Mouse (Mus musculus): ENCODE measurements around the gene Cd300a. TPM values are rescaled to one million over a fixed set of nuclear protein-coding genes. Genes with fewer than 3 reads are reported as not detected.

The Cd300a gene
- polyA plus RNA-seq, 1 experiment from 2014 or later: 2.2 TPM

GRCm38 (mm10) chr11:114884380-114885100, 5.3 kb upstream of the Cd300a start:
- no peaks in the 10 kb centered on the region for H3K36me3 ChIP-seq (ENCODE audit: control insufficient read depth, insufficient read depth)
- no peak for TF ChIP-seq CTCF (IDR thresholded peaks at IDR 0.05; ENCODE audit: low read depth)
- no peaks in the 10 kb centered on the region for H3K27me3 ChIP-seq (replicated peaks; ENCODE audit: control insufficient read depth, insufficient read depth, low read length)
- H3K27ac ChIP-seq (ENCODE audit: low read depth, low read length): no peak overlapping the region
- H3K4me3 ChIP-seq (ENCODE audit: low read depth, low read length): no peak overlapping the region
- H3K4me2 ChIP-seq (replicated peaks; ENCODE audit: low read depth): no peak overlapping the region
- H3K9me3 ChIP-seq (ENCODE audit: control insufficient read depth): no peaks in the 10 kb centered on the region
- H3K4me1 ChIP-seq (replicated peaks; ENCODE audit: control insufficient read depth, insufficient read depth, low read length): no peaks in the 10 kb centered on the region
- no peak overlapping the region for H3K9ac ChIP-seq (ENCODE audit: low read depth, low read length)
- WGBS: 80% methylated on average over 4 of the region's 4 CpGs
- ATAC-seq: no peak

GRCm38 (mm10) chr11:114890542-114890941, 701 bp downstream of the Cd300a start:
- Histone ChIP-seq H3K27ac (ENCODE audit: low read depth, low read length) (no peak overlapping the region), H3K27me3 (replicated peaks; ENCODE audit: control insufficient read depth, insufficient read depth, low read length) (no peaks in the 10 kb centered on the region), H3K4me1 (replicated peaks; ENCODE audit: control insufficient read depth, insufficient read depth, low read length) (no peaks in the 10 kb centered on the region), H3K9me3 (ENCODE audit: control insufficient read depth) (no peaks in the 10 kb centered on the region), H3K4me2 (replicated peaks; ENCODE audit: low read depth) (no peak overlapping the region), H3K9ac (ENCODE audit: low read depth, low read length) (no peak overlapping the region), H3K4me3 (ENCODE audit: low read depth, low read length) (no peak overlapping the region), H3K36me3 (ENCODE audit: control insufficient read depth, insufficient read depth) (no peaks in the 10 kb centered on the region)
- TF ChIP-seq CTCF (IDR thresholded peaks at IDR 0.05; ENCODE audit: low read depth): no peak
- WGBS: 58% methylated on average over 5 of the region's 5 CpGs
- ATAC-seq: no peak

- Histone ChIP-seq H3K9me3 (ENCODE audit: control insufficient read depth) (no peaks in the 10 kb centered on the region), H3K4me3 (ENCODE audit: low read depth, low read length) (no peak overlapping the region), H3K4me1 (replicated peaks; ENCODE audit: control insufficient read depth, insufficient read depth, low read length) (no peaks in the 10 kb centered on the region), H3K27me3 (replicated peaks; ENCODE audit: control insufficient read depth, insufficient read depth, low read length) (no peaks in the 10 kb centered on the region), H3K9ac (ENCODE audit: low read depth, low read length) (no peak overlapping the region), H3K36me3 (ENCODE audit: control insufficient read depth, insufficient read depth) (no peaks in the 10 kb centered on the region), H3K4me2 (replicated peaks; ENCODE audit: low read depth) (no peak overlapping the region), H3K27ac (ENCODE audit: low read depth, low read length) (no peak overlapping the region)
- WGBS: 81% methylated on average over 3 of the region's 3 CpGs
- ATAC-seq: no peak
- no peak for TF ChIP-seq CTCF (IDR thresholded peaks at IDR 0.05; ENCODE audit: low read depth)
These were observed 6.2 kb downstream of the Cd300a start for GRCm38 (mm10) chr11:114896085-114896484.

- H3K9me3 ChIP-seq (ENCODE audit: control insufficient read depth): no peaks in the 10 kb centered on the region
- H3K27ac ChIP-seq (ENCODE audit: low read depth, low read length): no peak overlapping the region
- H3K4me3 ChIP-seq (ENCODE audit: low read depth, low read length): no peak overlapping the region
- WGBS: 57% methylated on average over 1 of the region's 1 CpGs
- no peak for TF ChIP-seq CTCF (IDR thresholded peaks at IDR 0.05; ENCODE audit: low read depth)
- H3K36me3 ChIP-seq (ENCODE audit: control insufficient read depth, insufficient read depth): no peaks in the 10 kb centered on the region
- H3K4me2 ChIP-seq (replicated peaks; ENCODE audit: low read depth): no peak overlapping the region
- H3K27me3 ChIP-seq (replicated peaks; ENCODE audit: control insufficient read depth, insufficient read depth, low read length): no peaks in the 10 kb centered on the region
- H3K9ac ChIP-seq (ENCODE audit: low read depth, low read length): no peak overlapping the region
- no peak for ATAC-seq
- H3K4me1 ChIP-seq (replicated peaks; ENCODE audit: control insufficient read depth, insufficient read depth, low read length): no peaks in the 10 kb centered on the region
These were observed 8.2 kb downstream of the Cd300a start for GRCm38 (mm10) chr11:114898026-114898425.

- Histone ChIP-seq H3K4me2 (replicated peaks; ENCODE audit: low read depth) (no peak overlapping the region), H3K4me1 (replicated peaks; ENCODE audit: control insufficient read depth, insufficient read depth, low read length) (no peaks in the 10 kb centered on the region), H3K9me3 (ENCODE audit: control insufficient read depth) (no peaks in the 10 kb centered on the region), H3K4me3 (ENCODE audit: low read depth, low read length) (no peak overlapping the region), H3K27me3 (replicated peaks; ENCODE audit: control insufficient read depth, insufficient read depth, low read length) (no peaks in the 10 kb centered on the region), H3K36me3 (ENCODE audit: control insufficient read depth, insufficient read depth) (no peaks in the 10 kb centered on the region), H3K27ac (ENCODE audit: low read depth, low read length) (no peak overlapping the region), H3K9ac (ENCODE audit: low read depth, low read length) (no peak overlapping the region)
- ATAC-seq: no peak
- WGBS: 93% methylated on average over 4 of the region's 4 CpGs
- no peak for TF ChIP-seq CTCF (IDR thresholded peaks at IDR 0.05; ENCODE audit: low read depth)
These were observed 13.4 kb downstream of the Cd300a start for GRCm38 (mm10) chr11:114903224-114903623.

- H3K4me3 ChIP-seq (ENCODE audit: low read depth, low read length): no peak overlapping the region
- no peak overlapping the region for H3K9ac ChIP-seq (ENCODE audit: low read depth, low read length)
- H3K4me2 ChIP-seq (replicated peaks; ENCODE audit: low read depth): no peak overlapping the region
- TF ChIP-seq CTCF (IDR thresholded peaks at IDR 0.05; ENCODE audit: low read depth): no peak
- no peaks in the 10 kb centered on the region for H3K36me3 ChIP-seq (ENCODE audit: control insufficient read depth, insufficient read depth)
- H3K9me3 ChIP-seq (ENCODE audit: control insufficient read depth): no peaks in the 10 kb centered on the region
- H3K27me3 ChIP-seq (replicated peaks; ENCODE audit: control insufficient read depth, insufficient read depth, low read length): no peaks in the 10 kb centered on the region
- no peaks in the 10 kb centered on the region for H3K4me1 ChIP-seq (replicated peaks; ENCODE audit: control insufficient read depth, insufficient read depth, low read length)
- 77% methylated on average over 4 of the region's 4 CpGs for WGBS
- no peak overlapping the region for H3K27ac ChIP-seq (ENCODE audit: low read depth, low read length)
- ATAC-seq: no peak
These were observed 17.7 kb downstream of the Cd300a start for GRCm38 (mm10) chr11:114907567-114907966.
